Mouse (Mus musculus) heart, postnatal 14 days (tissue): Measurements from ENCODE around the gene Snip1. TPM values are rescaled to one million over a fixed set of nuclear protein-coding genes. Genes with fewer than 3 reads are reported as not detected.

Experiments used
- DNase-seq, 2 experiments: peaks; one replicate each; pipeline ENCODE4 v3.0.0; 2021 to 2022
- intact Hi-C: fragments of 180-260 bp; cut with DNase I; formaldehyde crosslinking; loops from one replicate; pipeline ENCODE4 v1.15.1; 2025
- long read RNA-seq, 2 experiments: library from polyadenylated mRNA; stranded (forward); transcript quantifications; one replicate each; pipeline ENCODE4 v2.0.0; 2021
- total RNA-seq, 2 experiments: library from RNA; stranded (reverse); gene quantifications; 2 replicates each; pipeline ENCODE4 v1.2.3; 2021

Gene Snip1
- total RNA-seq = 10 to 100 TPM in 1 of 2 experiments, 1 to 10 TPM in 1; 9.0 to 10.4 TPM
- long read RNA-seq, experiment 1, transcript Snip1-201 (4 exons, 2,345 nt) = major isoform, 16 of 18 reads
- long read RNA-seq, experiment 1, partial matches to known transcripts = 0 of 18 reads
- long read RNA-seq, experiment 1, other reads (novel, unspliced or antisense) = 2 of 18 reads
- long read RNA-seq, experiment 2, transcript Snip1-201 (4 exons, 2,345 nt) = major isoform, 13 of 13 reads
- long read RNA-seq, experiment 2, partial matches to known transcripts = 0 of 13 reads
- long read RNA-seq, experiment 2, other reads (novel, unspliced or antisense) = 0 of 13 reads

DNA sequence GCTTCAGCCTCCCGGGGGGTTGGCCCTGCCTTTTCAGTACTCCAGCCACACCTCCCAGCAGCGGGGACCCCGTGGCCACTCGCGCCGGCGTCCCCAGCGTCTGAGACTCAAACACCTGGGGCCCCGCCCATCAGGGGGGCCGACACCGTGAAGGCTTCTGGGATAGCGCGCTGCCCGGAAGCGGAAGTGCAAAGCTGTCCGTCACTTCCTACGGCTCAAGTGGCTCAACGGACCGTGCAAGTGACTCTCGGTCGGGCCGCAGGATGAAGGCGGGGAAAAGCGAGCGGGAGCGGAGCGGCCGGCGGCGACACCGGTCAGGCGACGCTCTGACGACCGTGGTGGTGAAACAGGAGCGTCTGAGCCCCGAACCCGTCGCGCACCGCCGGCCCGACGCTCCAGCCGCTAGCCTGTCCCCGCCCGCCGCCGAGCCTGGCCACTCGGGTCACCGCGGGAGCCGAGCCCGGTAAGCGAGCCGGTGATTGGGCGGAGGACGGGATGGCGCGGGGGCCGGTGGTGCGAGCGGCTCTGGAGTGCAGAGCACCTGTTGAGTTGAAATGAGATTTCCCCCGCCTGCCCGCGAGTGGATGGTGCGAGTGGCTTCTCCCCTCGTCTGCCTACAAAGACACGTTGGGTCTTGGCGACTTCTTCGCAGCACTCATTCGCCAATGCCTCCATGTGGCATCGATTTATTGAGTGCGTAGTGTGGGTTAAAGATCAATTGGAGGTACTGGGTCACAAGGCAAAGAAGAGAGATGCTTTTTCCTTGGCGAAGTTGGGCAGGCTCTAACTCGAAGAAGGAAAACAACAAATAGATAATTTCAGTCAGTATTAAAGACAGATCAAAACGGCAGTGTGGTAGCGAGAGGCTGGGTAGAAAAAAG, at the start of gene Snip1:
Gene Snip1 (plus strand): TSS at position 183 of the 881 bp plus-strand sequence.
- peak; percentile 93 to 95 for DNase-seq
- intact Hi-C loops = loop anchor here (2.0 to 10.0 kb wide), 2 partner anchors 18 to 212 kb away; partner anchors contain the start of genes 1110065P20Rik, Meaf6 and Yrdc

DNA sequence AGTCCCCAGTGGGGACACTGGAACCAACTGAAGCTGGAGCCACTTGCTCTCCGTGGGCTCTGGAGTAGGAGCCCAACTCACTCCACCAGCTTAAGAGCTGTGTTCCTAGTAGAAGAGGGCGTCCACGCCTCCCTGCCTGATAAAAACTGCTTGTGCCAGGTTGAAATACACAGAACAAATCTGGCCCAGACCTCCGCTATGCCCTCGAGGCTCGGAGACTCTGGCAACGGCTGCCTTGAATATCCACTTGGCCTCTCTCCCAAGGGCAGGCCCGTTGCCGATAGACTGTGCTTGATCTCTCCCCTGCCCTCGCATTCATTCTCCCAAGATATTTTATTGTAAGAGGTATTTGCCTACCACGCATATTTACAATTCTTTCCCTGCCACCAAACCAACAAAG, 49.0 kb upstream of the Snip1 start:
- intact Hi-C loops = no loop called here
- peak; percentile 19 to 42 for DNase-seq

DNA sequence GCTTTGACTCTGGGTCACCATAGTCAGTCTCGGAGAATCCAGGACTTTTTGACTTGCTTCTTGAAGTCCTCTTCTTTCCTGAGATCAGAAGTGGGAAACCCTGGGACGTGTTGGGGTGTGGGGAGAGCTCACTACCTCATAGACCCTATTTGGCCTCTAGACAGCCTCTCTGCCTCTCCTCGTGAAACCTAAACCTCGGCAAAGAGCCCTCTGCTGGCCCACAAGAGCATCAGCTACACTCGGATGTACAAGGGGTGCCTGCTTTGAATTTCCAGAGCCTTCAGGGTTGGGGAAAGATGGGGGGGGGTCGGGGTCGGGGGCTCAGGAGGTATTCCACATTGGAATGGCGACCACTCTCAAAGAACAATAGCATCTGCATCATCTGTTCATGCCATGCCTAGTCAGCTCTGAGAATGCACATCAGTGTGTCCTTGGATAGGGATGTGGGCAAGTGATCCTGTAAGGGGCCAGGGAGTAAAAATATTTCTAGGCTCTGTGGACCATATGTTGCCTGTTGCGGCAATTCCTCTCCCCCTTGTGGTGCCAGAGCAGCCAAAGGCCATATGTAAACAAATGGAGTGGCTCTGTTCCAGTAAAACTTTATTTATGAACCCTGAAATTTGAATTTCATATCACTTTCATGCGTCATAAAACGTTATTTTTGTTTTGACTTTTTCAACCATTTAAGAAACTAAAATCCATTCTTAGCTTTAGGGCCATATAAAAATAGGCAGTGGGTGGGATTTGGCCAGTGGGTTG, 45.5 kb upstream of the Snip1 start:
- intact Hi-C loops = no loop called here
- no peak for DNase-seq

DNA sequence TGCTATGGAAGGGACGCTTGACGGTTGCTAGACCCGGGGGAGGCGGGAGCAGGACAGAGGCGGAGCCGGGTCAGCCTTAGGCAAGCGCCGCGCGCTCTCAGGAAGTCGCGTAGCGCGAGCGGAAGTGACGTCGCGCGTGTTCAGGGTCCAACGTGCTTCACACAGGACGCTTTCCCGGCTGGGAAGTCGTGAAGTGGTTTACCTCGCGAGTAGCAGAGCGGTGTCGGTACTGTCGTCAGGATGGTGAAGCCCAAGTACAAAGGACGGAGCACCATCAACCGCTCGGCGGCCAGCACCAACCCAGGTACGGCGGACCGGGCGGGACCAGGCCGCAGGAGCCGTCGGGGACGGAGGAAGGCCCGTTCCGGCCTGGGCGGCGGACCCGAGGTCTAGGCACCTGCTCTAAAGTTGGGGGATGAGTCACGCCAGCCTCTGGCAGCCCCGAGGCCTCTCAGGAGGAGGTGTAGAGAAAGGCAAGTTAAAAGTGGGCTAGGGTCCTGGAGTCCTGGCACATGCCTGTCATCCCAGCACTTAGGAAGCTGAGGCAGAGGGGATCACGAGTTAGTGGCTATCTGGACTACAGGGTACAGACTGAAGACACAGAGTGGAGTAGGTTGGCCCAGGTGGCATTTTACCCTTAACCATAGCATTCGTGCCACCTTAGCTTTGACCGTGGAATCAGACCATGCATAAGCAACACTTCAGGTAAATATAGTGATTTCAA, 36.4 kb upstream of the Snip1 start:
- DNase-seq = peak; percentile 92 to 96
- intact Hi-C loops = no loop called here

DNA sequence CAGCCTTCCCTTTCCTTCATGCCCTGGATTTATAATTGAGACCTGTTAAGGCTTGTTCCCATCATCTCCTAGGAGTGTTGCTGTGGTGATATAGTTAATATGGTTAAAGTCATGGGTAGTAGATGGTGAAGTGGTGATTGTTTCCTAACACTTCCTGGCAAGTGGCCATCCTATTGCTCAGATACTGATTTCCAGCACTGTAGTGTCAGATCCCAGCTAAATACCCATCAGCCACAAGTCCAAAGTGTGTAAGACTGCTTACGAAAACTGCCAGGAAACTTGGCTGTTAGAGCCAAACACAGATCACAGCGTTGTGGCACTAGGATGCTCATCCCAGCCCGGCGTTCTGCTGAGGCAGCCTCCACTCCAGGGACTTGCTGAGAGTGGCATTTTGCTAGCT, 32.1 kb upstream of the Snip1 start:
- intact Hi-C loops = no loop called here

DNA sequence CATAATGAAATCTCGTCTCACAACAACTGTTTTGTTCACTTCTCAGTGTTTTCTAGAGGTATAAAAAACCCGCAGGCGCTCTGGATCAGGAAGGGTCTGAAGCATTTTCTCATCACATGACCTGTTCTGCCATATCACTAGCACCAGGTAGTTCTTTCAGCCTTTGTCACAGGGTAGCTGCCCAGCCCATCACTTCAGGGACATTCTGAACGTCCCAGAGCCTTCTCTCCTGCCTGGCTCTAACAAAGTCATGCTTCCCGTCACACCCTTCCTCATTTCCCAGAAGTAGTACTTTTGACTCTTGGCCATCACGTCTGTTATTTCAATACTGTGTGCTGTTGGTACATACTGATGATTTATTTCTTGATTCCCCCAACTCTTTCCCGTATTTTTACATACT, 22.0 kb upstream of the Snip1 start:
- intact Hi-C loops = no loop called here
- no peak for DNase-seq

More for the DNA sequence above, 32.1 kb upstream of the Snip1 start:
- DNase-seq = no peak

DNA sequence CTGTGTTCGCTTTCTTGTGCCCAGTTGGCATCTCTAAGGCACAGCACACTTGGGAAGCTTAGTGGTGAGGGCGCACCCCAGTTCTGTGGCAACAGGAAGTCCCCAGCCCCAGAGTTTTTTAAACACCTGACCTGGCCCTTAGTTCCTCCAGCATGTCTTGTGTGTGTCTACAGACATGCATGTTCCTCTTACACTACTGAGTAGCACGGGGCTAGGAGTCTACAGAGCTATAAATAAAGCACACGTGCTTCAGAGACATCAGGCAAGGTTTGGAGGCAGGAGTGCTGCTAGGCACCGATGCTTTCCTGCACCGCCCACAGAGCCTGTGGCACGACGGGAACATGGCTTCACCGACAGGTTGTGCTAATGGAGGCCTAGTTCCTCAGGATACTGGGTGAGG, 11.1 kb upstream of the Snip1 start:
- intact Hi-C loops = no loop called here
- no peak for DNase-seq

DNA sequence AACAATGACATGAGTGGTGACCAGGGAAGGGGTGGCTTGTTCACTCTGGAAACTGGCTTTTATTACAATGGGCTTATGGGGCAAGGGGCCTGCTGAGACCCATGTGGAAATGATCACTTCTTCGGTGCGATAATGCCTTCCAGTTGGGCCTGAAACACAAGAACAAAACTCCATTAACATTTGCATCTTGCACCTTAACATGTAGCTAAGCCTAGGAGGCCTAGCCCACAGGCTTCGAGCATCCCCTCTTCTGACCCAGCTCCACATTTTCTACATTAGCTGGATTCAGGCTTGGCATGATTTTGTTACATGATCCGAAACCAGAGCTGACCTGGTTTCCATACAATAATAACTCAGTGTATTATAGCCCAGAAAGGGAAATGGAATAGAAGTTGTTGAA, 10.0 kb upstream of the Snip1 start:
- intact Hi-C loops = no loop called here
- DNase-seq = no peak

DNA sequence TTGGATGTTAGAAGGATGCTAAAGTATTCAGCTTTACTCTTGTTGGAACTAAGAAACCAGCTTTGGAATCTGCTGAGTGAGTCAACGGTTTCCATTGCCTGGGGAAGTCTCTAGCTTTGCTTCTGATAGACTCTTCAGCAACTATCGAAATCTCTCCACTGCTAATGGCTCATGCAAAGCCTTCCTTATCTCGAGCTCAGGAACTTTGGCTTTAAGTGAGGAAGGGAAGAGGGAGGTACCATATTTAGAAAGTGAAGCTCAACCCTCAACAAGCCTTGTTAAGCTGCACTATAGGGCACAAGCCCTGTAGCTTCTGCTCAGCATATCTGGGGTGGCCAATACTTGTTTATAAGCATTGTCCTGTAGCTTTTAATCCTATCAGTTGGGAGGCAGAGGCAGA, 9.2 kb upstream of the Snip1 start:
- intact Hi-C loops = no loop called here
- no peak for DNase-seq

DNA sequence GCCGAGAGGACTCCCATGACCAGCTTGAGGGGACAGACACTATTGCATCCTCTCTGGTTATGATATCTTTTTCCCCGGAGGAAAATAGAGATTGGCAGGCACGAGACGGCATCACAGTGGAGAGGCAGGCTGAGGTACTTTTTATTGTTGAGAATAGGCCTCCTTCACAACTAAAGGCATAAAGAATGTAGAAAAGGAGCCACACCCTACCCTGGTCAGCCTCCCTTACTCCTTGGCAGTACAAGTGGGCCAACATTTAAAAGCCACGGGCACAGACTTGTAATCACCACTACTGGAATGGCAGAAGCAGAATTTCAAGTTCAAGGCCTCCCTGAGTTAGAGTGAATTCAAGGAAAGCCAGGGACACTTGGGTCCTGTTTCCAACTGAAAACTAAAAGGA, 8.4 kb upstream of the Snip1 start:
- intact Hi-C loops = no loop called here
- DNase-seq = no peak

DNA sequence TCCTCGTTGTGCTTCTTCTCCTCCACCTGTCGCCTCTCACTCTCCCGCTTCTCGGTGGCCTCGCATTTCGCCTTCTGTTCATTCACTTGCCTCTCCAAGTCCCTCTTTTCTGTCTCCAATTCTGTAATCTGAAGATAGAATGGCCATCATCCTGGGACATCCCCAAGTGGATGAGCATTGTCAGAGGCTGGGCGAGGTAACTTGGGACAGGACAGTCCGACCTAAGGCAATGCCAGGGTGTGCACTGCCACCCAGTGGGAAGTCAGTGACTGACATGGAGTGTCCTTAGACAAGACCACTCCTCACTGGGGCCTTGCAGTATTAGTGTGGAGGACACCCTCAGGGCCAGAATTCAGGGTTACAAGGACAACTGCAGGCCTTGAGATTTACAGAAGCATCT, 7.4 kb upstream of the Snip1 start:
- intact Hi-C loops = loop anchor here (1.0 kb wide), 1 partner anchor 116 kb away; no protein-coding TSS in a partner anchor
- DNase-seq = peak; percentile 57 to 73

DNA sequence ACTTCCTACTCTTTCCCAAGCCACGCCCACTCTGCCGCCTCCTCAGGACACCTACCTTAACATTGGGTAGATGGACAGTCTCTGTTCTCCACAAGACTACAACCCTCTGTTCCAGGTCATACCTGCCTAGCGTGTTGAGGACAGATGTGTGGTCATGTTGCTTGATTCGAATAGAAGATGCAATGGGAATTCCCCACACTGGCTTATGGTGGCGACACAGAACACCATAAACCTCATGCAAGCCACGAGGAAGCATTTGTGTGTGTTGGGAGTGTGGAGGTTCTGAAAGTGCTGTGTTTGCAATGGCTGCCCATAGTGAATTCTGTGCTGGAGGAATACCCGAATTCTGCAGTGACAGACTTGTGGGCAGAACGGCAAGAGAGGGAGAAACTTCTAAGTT, 2.6 kb upstream of the Snip1 start:
- intact Hi-C loops = loop anchor here (10.0 kb wide), 1 partner anchor 209 kb away; the partner anchor contains the start of genes 1110065P20Rik and Yrdc
- DNase-seq = no peak

DNA sequence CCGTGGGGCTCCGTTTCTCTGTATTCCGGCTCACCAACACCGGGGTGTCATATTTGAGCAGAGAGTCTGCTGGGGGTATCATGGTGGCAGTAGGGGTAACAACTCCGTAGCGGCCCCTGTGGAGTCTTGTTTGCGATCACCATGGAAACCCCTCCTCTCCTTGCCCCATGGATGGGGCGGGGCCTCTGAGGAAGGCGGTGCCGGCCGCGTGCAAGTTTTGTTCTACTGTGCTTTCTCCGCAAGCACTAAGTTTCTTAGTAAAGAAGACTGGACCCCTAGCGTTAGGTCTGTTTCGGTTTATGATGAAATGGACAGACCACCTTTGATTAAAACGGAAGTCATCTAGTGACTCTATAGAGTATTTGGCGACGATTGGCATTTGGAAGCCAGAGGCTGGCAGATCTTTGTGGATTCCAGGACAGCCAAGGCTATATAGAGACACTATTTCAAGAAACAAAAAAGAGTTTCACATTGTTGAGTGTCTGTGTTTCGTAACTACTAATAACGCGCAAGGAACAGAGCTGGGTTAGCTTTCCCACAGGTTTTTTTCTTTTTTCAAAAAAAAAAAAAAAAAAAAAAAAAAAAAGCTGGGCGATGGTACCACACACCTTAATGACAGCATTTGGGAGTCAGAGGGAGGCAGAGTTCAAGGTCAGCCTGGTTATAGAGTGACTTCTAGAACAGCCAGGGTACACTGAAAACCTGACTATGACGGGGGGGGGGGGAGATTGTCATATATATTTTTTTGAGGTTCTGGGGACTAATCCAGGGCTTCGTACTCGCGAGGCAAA, 760 bp upstream of the Snip1 start, which contains the start of gene Dnali1:
Gene Dnali1 (minus strand): TSS at position 187 of the 791 bp plus-strand sequence.
- DNase-seq = peak; percentile 53 to 67
- intact Hi-C loops = loop anchor here (2.0 to 10.0 kb wide), 2 partner anchors 19 to 211 kb away; partner anchors contain the start of genes 1110065P20Rik, Meaf6 and Yrdc

DNA sequence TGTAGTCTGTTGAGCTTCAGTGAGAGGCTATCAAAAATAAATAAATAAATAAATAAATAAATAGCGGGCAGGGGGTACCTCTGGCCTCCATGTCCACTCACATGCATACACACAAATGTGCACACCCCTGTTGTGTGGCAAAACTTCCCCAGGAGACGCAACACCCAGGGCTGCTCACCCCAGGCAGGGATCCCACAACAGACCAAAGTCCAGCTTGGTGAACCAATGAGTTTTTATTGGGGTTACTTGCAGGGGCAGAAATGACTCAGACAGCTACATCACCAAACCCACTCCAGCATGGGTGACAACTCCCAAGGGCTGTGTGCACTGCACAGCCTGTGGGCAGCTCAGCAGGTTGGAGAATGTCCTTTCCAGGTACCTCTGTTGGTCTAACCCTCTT, 11.2 kb downstream of the Snip1 start:
- no peak for DNase-seq
- intact Hi-C loops = no loop called here

DNA sequence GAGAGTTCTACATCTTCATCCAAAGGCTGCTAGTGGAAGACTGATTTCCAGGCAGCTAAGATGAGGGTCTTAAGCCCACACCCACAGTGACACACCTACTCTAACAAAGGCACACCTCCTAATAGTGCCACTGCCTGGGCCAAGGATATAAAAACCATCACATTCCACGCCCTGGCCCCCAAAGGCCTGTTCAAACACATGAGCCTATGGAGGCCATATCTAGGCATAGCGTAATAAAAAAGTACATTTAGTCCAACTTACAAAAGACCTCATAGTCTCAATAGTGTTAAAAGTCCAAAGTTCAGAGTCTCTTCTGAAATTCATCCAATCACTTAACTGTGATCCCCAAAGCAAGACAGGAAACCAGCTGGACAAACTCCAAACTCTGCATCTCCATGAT, 12.2 kb downstream of the Snip1 start:
- DNase-seq = no peak
- intact Hi-C loops = no loop called here

DNA sequence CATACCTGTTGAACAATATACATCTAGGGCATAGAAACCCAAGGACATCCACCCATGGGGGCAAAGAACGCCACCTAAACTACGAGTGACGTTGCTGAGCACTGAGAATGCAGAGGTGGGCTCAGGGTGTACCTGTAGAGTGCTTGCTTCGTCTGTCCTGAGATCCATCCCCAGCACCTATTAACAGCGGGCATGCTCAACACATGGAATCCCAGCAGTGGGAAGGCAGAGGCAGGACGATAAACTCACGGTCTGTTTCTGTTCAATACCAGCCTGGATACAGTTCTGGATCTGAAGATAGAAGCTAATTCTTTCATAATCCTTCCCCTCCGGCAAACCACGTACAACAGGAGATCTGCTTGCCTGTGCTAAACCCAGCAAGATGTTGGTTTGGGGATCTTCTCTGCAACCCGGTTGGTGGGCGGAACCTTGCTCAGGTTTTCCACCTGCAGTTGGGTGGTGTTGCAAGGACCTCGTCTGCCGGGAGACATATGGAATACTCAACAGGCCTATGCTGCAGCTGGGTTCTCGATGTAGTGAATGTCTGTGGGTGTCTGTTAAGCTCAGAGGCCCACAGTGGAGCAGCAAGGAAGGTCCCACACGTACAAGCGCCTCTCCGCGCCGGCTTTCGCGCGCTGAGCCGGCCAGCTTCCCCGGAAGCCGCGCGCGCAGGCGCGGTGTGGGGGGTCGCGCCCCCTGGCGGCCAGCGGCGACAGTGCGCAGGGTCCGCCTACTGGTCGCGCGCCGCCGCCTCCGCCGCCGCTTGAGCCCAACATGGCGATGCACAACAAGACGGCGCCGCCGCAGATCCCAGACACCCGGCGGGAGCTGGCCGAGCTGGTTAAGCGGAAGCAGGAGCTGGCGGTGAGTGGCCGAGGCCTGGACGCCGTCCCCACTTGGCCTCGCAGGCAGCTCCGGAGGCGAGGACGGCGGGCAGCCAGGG, 18.2 kb downstream of the Snip1 start, which contains the start of gene Meaf6:
Gene Meaf6 (plus strand): TSS at position 732 of the 943 bp plus-strand sequence.
- DNase-seq = peak; percentile 97 to 98
- intact Hi-C loops = loop anchor here (2.0 kb wide), 1 partner anchor 18 kb away; the partner anchor contains the start of gene Snip1

DNA sequence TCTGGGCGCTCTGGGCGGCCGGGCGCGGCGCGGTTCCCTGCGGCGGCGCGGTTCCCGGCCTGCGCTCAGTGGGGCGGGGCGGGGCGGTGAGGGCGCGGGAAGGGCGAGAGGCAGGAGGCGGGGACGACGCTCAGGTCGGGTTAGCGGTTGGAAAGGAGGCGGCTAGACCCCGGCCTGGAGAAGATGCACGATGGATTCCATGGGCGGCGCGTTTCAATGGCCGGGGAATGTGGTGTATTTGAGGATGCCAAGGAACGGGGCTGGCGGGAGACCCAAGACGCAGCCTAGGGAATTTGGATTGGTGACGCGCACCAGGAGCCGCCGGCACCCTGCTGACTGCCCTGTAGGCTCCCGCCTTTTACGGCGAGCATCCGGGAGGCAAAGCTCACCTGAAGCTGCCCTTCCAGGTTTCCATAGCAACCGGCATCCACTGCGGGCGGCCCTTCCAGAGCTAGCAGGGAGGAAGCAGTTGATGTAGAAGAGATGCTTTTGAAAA, 18.9 kb downstream of the Snip1 start:
- intact Hi-C loops = loop anchor here (2.0 kb wide), 1 partner anchor 19 kb away; the partner anchor contains the start of gene Snip1
- no peak for DNase-seq
